Mouse (Mus musculus) midbrain, embryonic 10.5 days (tissue): ENCODE results near the gene Lce1c. TPM values are rescaled to one million over a fixed set of nuclear protein-coding genes. Genes with fewer than 3 reads are reported as not detected.
"Not testable (repeated sequence)": the region's sequence is repeated elsewhere in the genome, so short reads cannot be mapped to it uniquely, and the experiment has no call there.

Experiments
- DNase-seq: peaks from one replicate; pipeline ENCODE4 v3.0.0-alpha.2; 2017; ENCODE audit warnings: low spot score
- H3K27ac ChIP-seq: fragments of 300-500 bp; sonication (generic); replicated peaks from 2 replicates; pipeline ENCODE4 v1.5.1; 2016; ENCODE audit warnings: mild to moderate bottlenecking
- H3K27me3 ChIP-seq: fragments of 300-500 bp; sonication (generic); 2 replicates; pipeline ENCODE4 v1.6.1; 2016; ENCODE audit warnings: low read depth, mild to moderate bottlenecking; ENCODE audit not compliant: poor library complexity, severe bottlenecking
- H3K36me3 ChIP-seq: fragments of 300-500 bp; sonication (generic); 2 replicates; pipeline ENCODE4 v1.6.1; 2016; ENCODE audit warnings: mild to moderate bottlenecking, moderate library complexity
- H3K4me1 ChIP-seq: fragments of 300-500 bp; sonication (generic); 2 replicates; pipeline ENCODE4 v1.6.1; 2016
- H3K4me3 ChIP-seq: fragments of 300-500 bp; sonication (generic); 2 replicates; pipeline ENCODE4 v1.5.1; 2016; ENCODE audit warnings: mild to moderate bottlenecking, moderate library complexity
- H3K9me3 ChIP-seq: fragments of 300-500 bp; sonication (generic); replicated peaks from 2 replicates; pipeline ENCODE4 v1.6.1; 2016; ENCODE audit warnings: mild to moderate bottlenecking
- WGBS: fragments of 180-500 bp; shearing (Covaris S2); methylation state at CpG from one replicate; pipeline ENCODE4 v1.1.7; 2016; 5-methylcytosine and 5-hydroxymethylcytosine counted together
- polyA plus RNA-seq: library from polyadenylated mRNA; unstranded; fragments of >200 nt; fragmentation: Nextera tagmentation; extraction: Ambion mirVana; gene quantifications from 2 replicates; pipeline ENCODE4 v1.2.1, GENCODE M21; 2016

Lce1c gene
- not detected in 2 replicates for polyA plus RNA-seq

GRCm38 (mm10) chr3:92678947-92679346 lies at the start of gene Lce1c:
Gene Lce1c, plus strand, starts transcription at chr3:92679247.
- no peak within 1 kb of the TSS for H3K27ac ChIP-seq
- H3K4me1 ChIP-seq: no peaks in the 10 kb centered on the region
- H3K27me3 ChIP-seq: no peaks in the 10 kb centered on the region
- no peaks in the 10 kb centered on the region for H3K36me3 ChIP-seq
- 91% methylated on average over 4 of the region's 4 CpGs for WGBS
- H3K9me3 ChIP-seq: no peaks in the 10 kb centered on the region
- DNase-seq: no peak
- H3K4me3 ChIP-seq: no peak within 1 kb of the TSS

DNA sequence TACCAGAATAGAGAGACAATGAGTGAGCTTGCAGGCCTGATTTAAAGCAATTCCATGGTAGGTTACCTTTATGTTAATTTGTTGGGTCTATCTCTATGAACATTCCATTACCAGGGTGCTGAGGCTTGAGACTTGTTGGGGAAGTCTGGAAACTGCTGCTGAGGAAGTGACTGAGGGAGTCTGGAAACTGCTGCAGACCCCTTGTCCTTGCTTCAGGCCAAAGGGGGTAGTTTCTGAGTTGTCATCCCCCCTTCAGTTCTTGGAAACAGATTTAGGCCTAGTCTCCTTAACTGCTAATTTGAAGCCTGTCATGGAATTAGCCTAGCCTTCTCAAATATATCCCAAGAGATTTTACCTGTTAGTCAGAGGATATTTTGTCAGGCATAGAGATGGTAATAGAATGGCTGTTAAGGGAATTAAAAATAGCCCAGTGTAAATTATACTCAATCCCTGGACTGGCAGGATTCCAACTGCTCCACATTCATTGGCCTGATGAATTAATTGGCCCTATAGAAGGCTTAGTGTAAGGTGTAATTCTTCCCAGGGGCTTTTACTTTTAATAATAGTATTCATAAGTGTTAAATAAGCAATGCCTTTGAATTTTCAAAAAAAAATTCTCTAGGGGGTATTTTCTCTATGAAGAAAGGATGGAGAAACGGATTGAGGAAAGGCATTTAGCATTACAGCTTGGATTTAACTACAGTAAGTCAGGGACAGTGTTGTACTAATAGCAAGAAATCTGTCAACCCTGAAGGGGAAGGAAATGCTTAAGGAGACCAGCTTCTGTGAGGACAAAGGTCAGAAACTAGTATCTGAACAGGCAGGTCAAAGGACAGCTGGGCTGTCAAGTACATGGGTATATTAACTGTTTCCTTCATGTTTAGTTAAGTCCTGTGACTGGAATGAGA lies 41.0 kb upstream of the Lce1c start:
- no peak for DNase-seq
- WGBS: 74% methylated on average over 1 of the region's 1 CpGs
- H3K4me3 ChIP-seq: no peak overlapping the region
- H3K27ac ChIP-seq: no peak overlapping the region
- H3K36me3 ChIP-seq: no peaks in the 10 kb centered on the region
- H3K9me3 ChIP-seq: no peaks in the 10 kb centered on the region
- H3K4me1 ChIP-seq: no peaks in the 10 kb centered on the region
- H3K27me3 ChIP-seq: no peaks in the 10 kb centered on the region

- Histone ChIP-seq H3K36me3 (no peaks in the 10 kb centered on the region), H3K27me3 (no peaks in the 10 kb centered on the region), H3K4me1 (no peaks in the 10 kb centered on the region), H3K9me3 (no peaks in the 10 kb centered on the region), H3K27ac (no peak overlapping the region), H3K4me3 (no peak overlapping the region)
- no peak for DNase-seq
- whole genome bisulfite sequencing: 88% methylated on average over 3 of the region's 3 CpGs
These were observed 40.4 kb upstream of the Lce1c start for GRCm38 (mm10) chr3:92638653-92638991.

- Histone ChIP-seq H3K9me3 (no peaks in the 10 kb centered on the region), H3K4me3 (no peak overlapping the region), H3K27me3 (no peaks in the 10 kb centered on the region), H3K36me3 (no peaks in the 10 kb centered on the region), H3K4me1 (no peaks in the 10 kb centered on the region), H3K27ac (no peak overlapping the region)
- DNase-seq: no peak
- WGBS: 92% methylated on average over 15 of the region's 15 CpGs
These were observed 39.2 kb upstream of the Lce1c start for GRCm38 (mm10) chr3:92639854-92640253.

DNA sequence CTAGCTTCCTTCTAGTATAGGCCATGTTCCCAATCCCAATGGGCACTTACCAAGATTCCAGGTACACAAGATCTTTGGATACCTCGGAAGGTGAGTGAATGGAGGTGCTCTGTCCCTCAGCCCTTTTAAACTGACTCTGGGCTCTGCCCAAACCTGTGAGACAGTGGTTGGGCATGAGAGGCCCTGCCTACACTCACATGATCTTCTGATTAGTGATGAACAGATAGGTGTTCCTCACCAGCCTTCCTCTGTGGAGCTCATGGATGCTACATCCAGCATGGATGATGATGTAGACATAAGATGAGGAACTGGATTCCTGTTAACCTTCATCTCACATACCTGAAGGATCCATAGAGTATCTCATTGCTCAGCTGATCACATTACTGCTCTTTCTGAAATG lies 30.8 kb upstream of the Lce1c start, which contains the start of gene Lce1a1:
TSS of gene Lce1a1 (minus strand) at position 101 of the 400 bp plus-strand sequence.
- Histone ChIP-seq H3K27me3 (no peaks in the 10 kb centered on the region), H3K4me1 (no peaks in the 10 kb centered on the region), H3K4me3 (no peak within 1 kb of the TSS), H3K9me3 (no peaks in the 10 kb centered on the region), H3K27ac (no peak within 1 kb of the TSS), H3K36me3 (no peaks in the 10 kb centered on the region)
- WGBS: 82% methylated on average over 1 of the region's 1 CpGs
- no peak for DNase-seq

GRCm38 (mm10) chr3:92656826-92657225 lies 22.2 kb upstream of the Lce1c start, which contains the start of gene Lce1b:
Gene Lce1b, minus strand, starts transcription at chr3:92656926.
- no peak for DNase-seq
- H3K4me1 ChIP-seq: no peaks in the 10 kb centered on the region
- H3K36me3 ChIP-seq: no peaks in the 10 kb centered on the region
- no peak within 1 kb of the TSS for H3K27ac ChIP-seq
- no peaks in the 10 kb centered on the region for H3K9me3 ChIP-seq
- H3K27me3 ChIP-seq: no peaks in the 10 kb centered on the region
- H3K4me3 ChIP-seq: no peak within 1 kb of the TSS

DNA sequence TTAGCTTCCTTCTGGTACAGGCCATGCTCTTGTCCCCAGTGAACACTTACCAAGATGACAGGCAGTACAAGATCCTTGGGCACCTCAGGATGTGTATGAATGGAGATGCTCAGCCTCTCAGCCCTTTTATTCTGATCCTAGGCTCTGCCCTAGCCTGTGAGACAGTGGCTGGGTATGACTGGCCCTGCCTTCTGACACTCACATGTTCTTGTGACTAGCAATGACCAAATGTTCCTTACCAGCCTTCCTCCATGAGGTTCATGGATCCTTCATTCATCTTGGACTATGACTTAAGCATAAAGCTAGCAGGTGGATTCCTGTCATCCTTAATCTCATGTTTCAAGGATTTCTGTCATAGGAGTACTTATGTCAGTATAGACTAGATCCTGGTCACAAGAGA lies 8.8 kb upstream of the Lce1c start, which contains the start of gene Lce1a2:
TSS of gene Lce1a2 (minus strand) at position 101 of the 400 bp plus-strand sequence.
- Histone ChIP-seq H3K36me3 (no peaks in the 10 kb centered on the region), H3K9me3 (no peaks in the 10 kb centered on the region), H3K4me1 (no peaks in the 10 kb centered on the region), H3K27ac (no peak within 1 kb of the TSS), H3K27me3 (no peaks in the 10 kb centered on the region), H3K4me3 (no peak within 1 kb of the TSS)
- DNase-seq: no peak

- Histone ChIP-seq H3K36me3 (no peaks in the 10 kb centered on the region), H3K9me3 (no peaks in the 10 kb centered on the region), H3K4me3 (no peak within 1 kb of the TSS), H3K4me1 (no peaks in the 10 kb centered on the region), H3K27ac (no peak within 1 kb of the TSS), H3K27me3 (no peaks in the 10 kb centered on the region)
- WGBS: 70% methylated on average over 2 of the region's 2 CpGs
- no peak for DNase-seq
These were observed 8.1 kb downstream of the Lce1c start, which contains the start of gene Lce1d for GRCm38 (mm10) chr3:92687110-92687509. Gene Lce1d, minus strand, starts transcription at chr3:92687210.

DNA sequence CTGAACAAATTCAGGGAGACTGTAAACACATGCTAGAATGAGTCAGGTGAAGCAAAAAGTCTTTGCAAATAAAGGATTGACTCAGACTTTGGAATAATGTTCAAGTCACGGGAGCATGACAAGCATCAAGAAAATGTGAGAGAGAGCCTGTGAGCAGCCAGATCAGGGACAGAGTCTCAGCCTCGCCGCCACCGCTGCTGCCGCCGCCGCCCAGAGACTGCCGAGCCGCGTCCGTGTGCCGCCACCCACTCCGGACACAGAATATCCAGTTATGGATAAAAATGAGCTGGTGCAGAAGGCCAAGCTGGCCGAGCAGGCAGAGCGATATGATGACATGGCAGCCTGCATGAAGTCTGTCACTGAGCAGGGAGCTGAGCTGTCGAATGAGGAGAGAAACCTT lies 10.1 kb downstream of the Lce1c start:
- H3K9me3 ChIP-seq, H3K36me3 ChIP-seq, H3K27ac ChIP-seq, H3K27me3 ChIP-seq, H3K4me1 ChIP-seq, H3K4me3 ChIP-seq, DNase-seq: not testable (repeated sequence)
- WGBS: 85% methylated on average over 16 of the region's 16 CpGs

GRCm38 (mm10) chr3:92691688-92692087 lies 12.6 kb downstream of the Lce1c start:
- DNase-seq: no peak
- no peaks in the 10 kb centered on the region for H3K9me3 ChIP-seq
- no peak overlapping the region for H3K4me3 ChIP-seq
- H3K27ac ChIP-seq: no peak overlapping the region
- H3K4me1 ChIP-seq: no peaks in the 10 kb centered on the region
- H3K27me3 ChIP-seq: no peaks in the 10 kb centered on the region
- H3K36me3 ChIP-seq: no peaks in the 10 kb centered on the region

DNA sequence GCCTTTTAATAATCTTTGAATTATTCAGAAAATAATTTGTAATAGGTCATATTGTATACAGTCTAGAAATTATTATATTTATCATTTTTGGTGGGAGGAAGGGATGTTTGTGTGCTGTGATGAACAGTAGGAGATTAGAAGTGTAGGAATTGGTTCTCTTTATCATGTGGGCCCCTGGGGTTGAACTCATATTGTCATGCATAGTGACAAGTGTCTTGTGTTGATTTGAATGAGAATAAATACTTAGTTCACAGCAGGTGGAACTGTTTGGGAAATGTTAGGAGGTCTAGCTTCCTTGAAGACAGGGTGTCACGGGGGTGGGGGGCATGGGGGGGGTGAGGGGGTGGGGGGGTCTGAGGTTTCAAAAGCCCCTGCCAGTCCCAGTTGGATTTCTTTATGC lies 15.6 kb downstream of the Lce1c start:
- no peaks in the 10 kb centered on the region for H3K4me1 ChIP-seq
- no peak overlapping the region for H3K27ac ChIP-seq
- no peaks in the 10 kb centered on the region for H3K36me3 ChIP-seq
- H3K4me3 ChIP-seq: no peak overlapping the region
- WGBS: 28% methylated on average over 1 of the region's 1 CpGs
- no peak for DNase-seq
- H3K27me3 ChIP-seq: no peaks in the 10 kb centered on the region
- no peaks in the 10 kb centered on the region for H3K9me3 ChIP-seq

DNA sequence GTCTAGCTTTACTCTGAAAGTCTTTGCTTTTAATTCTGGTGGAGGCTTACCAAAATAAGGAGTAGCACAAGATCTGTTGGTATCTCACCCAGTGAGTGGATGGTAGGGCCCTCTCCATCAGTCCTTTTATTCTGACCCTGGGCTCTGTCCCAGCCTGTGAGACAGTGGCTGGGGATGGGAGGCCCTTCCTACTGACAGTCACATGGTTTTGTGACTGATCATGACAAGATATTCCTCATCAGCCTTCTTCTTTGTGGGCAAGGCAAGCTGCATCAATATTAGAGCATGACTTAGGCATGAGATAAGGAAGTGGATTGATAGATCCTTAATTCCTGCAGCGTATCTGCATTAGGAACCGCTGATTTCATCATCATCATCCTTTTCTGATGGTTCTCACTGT lies 29.9 kb downstream of the Lce1c start, which contains the start of gene Lce1e:
TSS of gene Lce1e (minus strand) at position 101 of the 400 bp plus-strand sequence.
- H3K27me3 ChIP-seq: no peaks in the 10 kb centered on the region
- no peaks in the 10 kb centered on the region for H3K36me3 ChIP-seq
- no peak for DNase-seq
- H3K4me1 ChIP-seq: no peaks in the 10 kb centered on the region
- no peak within 1 kb of the TSS for H3K27ac ChIP-seq
- H3K9me3 ChIP-seq: no peaks in the 10 kb centered on the region
- 81% methylated on average over 2 of the region's 2 CpGs for WGBS
- no peak within 1 kb of the TSS for H3K4me3 ChIP-seq

DNA sequence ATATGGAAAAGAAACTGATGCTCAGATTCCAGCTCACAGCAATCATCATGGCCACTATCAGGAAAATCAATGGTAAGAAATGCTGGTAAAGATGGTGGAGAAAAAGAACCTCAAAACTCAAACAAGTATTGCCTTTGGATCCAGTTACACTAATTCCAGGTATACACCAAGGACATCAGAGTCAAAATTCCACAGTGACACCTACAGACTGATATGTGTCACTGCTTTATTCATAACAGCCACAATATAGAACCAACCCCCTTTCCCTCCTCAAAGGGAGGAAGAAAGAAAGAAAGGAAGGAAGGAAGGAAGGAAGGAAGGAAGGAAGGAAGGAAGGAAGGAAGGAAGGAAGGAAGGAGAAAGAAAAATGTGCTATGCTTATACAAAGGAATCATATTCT lies 36.1 kb downstream of the Lce1c start:
- Histone ChIP-seq H3K9me3 (no peaks in the 10 kb centered on the region), H3K4me3 (no peak overlapping the region), H3K4me1 (no peaks in the 10 kb centered on the region), H3K36me3 (no peaks in the 10 kb centered on the region), H3K27me3 (no peaks in the 10 kb centered on the region), H3K27ac (no peak overlapping the region)
- no peak for DNase-seq
